In genomic region chr2:31900932-31901331, GRCm38 (mm10) we compare ENCODE assay signal across 24 mouse cellular contexts. TPM values are rescaled to one million over a fixed set of nuclear protein-coding genes. Genes with fewer than 3 reads are reported as not detected.
"Had no signal": no experiment of that assay in that cellular context is flagged by ENCODE, and none has a peak within 500 bp of the region (broad histone marks: within the 10 kb centered on the region; RNA-seq: fewer than 3 reads in every experiment).

No protein-coding gene starts in this region.

- H3K27ac ChIP-seq: heart, embryonic 10.5 days; hindbrain, embryonic 13.5 days; hindbrain, embryonic 15.5 days; hindbrain, postnatal 0 days; layer of hippocampus, adult 2 months; left cerebral cortex, adult 2 months; limb, embryonic 10.5 days; limb, embryonic 12.5 days; liver, embryonic 13.5 days; liver, embryonic 15.5 days had no signal

- H3K9me3 ChIP-seq: heart, embryonic 10.5 days; heart, embryonic 12.5 days; hindbrain, embryonic 13.5 days; hindbrain, embryonic 15.5 days; limb, embryonic 10.5 days; limb, embryonic 12.5 days; liver, embryonic 13.5 days; liver, embryonic 15.5 days had no signal

- H3K4me1 ChIP-seq: liver, embryonic 15.5 days had no signal

- H3K36me3 ChIP-seq: heart, embryonic 10.5 days; heart, embryonic 12.5 days; hindbrain, embryonic 13.5 days; hindbrain, embryonic 15.5 days; limb, embryonic 10.5 days; limb, embryonic 12.5 days; liver, embryonic 13.5 days; liver, embryonic 15.5 days had no signal

- H3K4me3 ChIP-seq: heart, embryonic 10.5 days; heart, embryonic 12.5 days; hindbrain, embryonic 13.5 days; hindbrain, embryonic 15.5 days; layer of hippocampus, adult 2 months; left cerebral cortex, adult 2 months; limb, embryonic 10.5 days; limb, embryonic 12.5 days; liver, embryonic 13.5 days; liver, embryonic 15.5 days had no signal

- H3K4me2 ChIP-seq: heart, embryonic 12.5 days; hindbrain, embryonic 13.5 days; hindbrain, embryonic 15.5 days; limb, embryonic 12.5 days; liver, embryonic 11.5 days; liver, embryonic 13.5 days; liver, embryonic 15.5 days had no signal

- ATAC-seq: hindbrain, postnatal 0 days had no signal

- H3K27me3 ChIP-seq: hindbrain, embryonic 15.5 days; limb, embryonic 12.5 days; liver, embryonic 13.5 days; liver, embryonic 15.5 days had no signal

- H3K9ac ChIP-seq: heart, embryonic 12.5 days; hindbrain, embryonic 13.5 days; hindbrain, embryonic 15.5 days; limb, embryonic 12.5 days; liver, embryonic 13.5 days; liver, embryonic 15.5 days had no signal

- DNase-seq: gastrocnemius, postnatal 10 days; gastrocnemius, postnatal 25 days; heart, adult 18-20 months; heart, postnatal 10 days; heart, postnatal 4 days; kidney, adult 18-20 months; kidney, adult 8-10 months; kidney, postnatal 10 days; kidney, postnatal 25 days; kidney, postnatal 4 days; liver; liver, embryonic 13.5 days had no signal

RNA-seq across cellular contexts. Expression of gene Lamc3, which starts 13.8 kb away (rescaled TPM):
- polyA plus RNA-seq: liver, embryonic 15.5 days had no signal

RNA-seq across cellular contexts. Expression of gene Fibcd1, which starts 55.1 kb away (rescaled TPM):
- polyA plus RNA-seq: heart, embryonic 16.5 days; liver, embryonic 15.5 days had no signal
